Mouse (Mus musculus): Measurements from ENCODE around the gene Asap2. TPM values are rescaled to one million over a fixed set of nuclear protein-coding genes. Genes with fewer than 3 reads are reported as not detected.

Asap2 gene
- polyA plus RNA-seq, 1 experiment from 2014 or later, result 13.3 TPM

- DNase-seq (ENCODE audit: extremely low spot score, low spot score), result no peak
- WGBS, result 95% methylated on average over 7 of the region's 7 CpGs
- H3K36me3 ChIP-seq (replicated peaks), result peaks cover 98% of the 10 kb centered on the region
These were observed 311.1 kb downstream of the Asap2 start for GRCm38 (mm10) chr12:21301324-21301723.

GRCm38 (mm10) chr12:21301932-21302331, 311.7 kb downstream of the Asap2 start:
- no peak overlapping the region for H3K27ac ChIP-seq
- no peak overlapping the region for H3K4me3 ChIP-seq
- no peaks in the 10 kb centered on the region for H3K27me3 ChIP-seq (ENCODE audit: poor library complexity, severe bottlenecking)
- peaks cover 98% of the 10 kb centered on the region for H3K36me3 ChIP-seq (replicated peaks)
- H3K4me1 ChIP-seq, result no peaks in the 10 kb centered on the region
- DNase-seq (ENCODE audit: extremely low spot score, low spot score), result no peak
- H3K9me3 ChIP-seq, result no peaks in the 10 kb centered on the region
- 93% methylated on average over 8 of the region's 8 CpGs for WGBS

More at GRCm38 (mm10) chr12:21301324-21301723, 311.1 kb downstream of the Asap2 start:
- no peak overlapping the region for H3K27ac ChIP-seq
- H3K9me3 ChIP-seq, result no peaks in the 10 kb centered on the region
- no peaks in the 10 kb centered on the region for H3K4me1 ChIP-seq
- no peaks in the 10 kb centered on the region for H3K27me3 ChIP-seq (ENCODE audit: poor library complexity, severe bottlenecking)
- no peak overlapping the region for H3K4me3 ChIP-seq

GRCm38 (mm10) chr12:21302361-21302783, 312.1 kb downstream of the Asap2 start:
- H3K4me1 ChIP-seq, result no peaks in the 10 kb centered on the region
- peaks cover 97% of the 10 kb centered on the region for H3K36me3 ChIP-seq (replicated peaks)
- 86% methylated on average over 5 of the region's 5 CpGs for WGBS
- H3K27ac ChIP-seq, result no peak overlapping the region
- no peak for DNase-seq (ENCODE audit: extremely low spot score, low spot score)
- no peaks in the 10 kb centered on the region for H3K9me3 ChIP-seq
- no peaks in the 10 kb centered on the region for H3K27me3 ChIP-seq (ENCODE audit: poor library complexity, severe bottlenecking)
- H3K4me3 ChIP-seq, result no peak overlapping the region

- H3K27ac ChIP-seq, result no peak overlapping the region
- H3K4me3 ChIP-seq, result no peak overlapping the region
- 93% methylated on average over 4 of the region's 4 CpGs for WGBS
- no peaks in the 10 kb centered on the region for H3K27me3 ChIP-seq (ENCODE audit: poor library complexity, severe bottlenecking)
- H3K4me1 ChIP-seq, result no peaks in the 10 kb centered on the region
- H3K36me3 ChIP-seq (replicated peaks), result peaks cover 98% of the 10 kb centered on the region
- DNase-seq (ENCODE audit: extremely low spot score, low spot score), result no peak
- no peaks in the 10 kb centered on the region for H3K9me3 ChIP-seq
These were observed 315.5 kb downstream of the Asap2 start for GRCm38 (mm10) chr12:21305741-21306140.

- no peak overlapping the region for H3K27ac ChIP-seq
- H3K36me3 ChIP-seq (replicated peaks), result peaks cover 98% of the 10 kb centered on the region
- no peaks in the 10 kb centered on the region for H3K4me1 ChIP-seq
- H3K27me3 ChIP-seq (ENCODE audit: poor library complexity, severe bottlenecking), result no peaks in the 10 kb centered on the region
- no peak overlapping the region for H3K4me3 ChIP-seq
- DNase-seq (ENCODE audit: extremely low spot score, low spot score), result no peak
- WGBS, result 86% methylated on average over 4 of the region's 4 CpGs
- no peaks in the 10 kb centered on the region for H3K9me3 ChIP-seq
These were observed 316.5 kb downstream of the Asap2 start for GRCm38 (mm10) chr12:21306721-21307120.

- H3K27ac ChIP-seq, result no peak overlapping the region
- H3K36me3 ChIP-seq (replicated peaks), result peaks cover 84% of the 10 kb centered on the region
- H3K9me3 ChIP-seq, result no peaks in the 10 kb centered on the region
- no peak overlapping the region for H3K4me3 ChIP-seq
- WGBS, result 91% methylated on average over 5 of the region's 5 CpGs
- peaks cover 11% of the 10 kb centered on the region for H3K4me1 ChIP-seq
- no peak for DNase-seq (ENCODE audit: extremely low spot score, low spot score)
- H3K27me3 ChIP-seq (ENCODE audit: poor library complexity, severe bottlenecking), result no peaks in the 10 kb centered on the region
These were observed 321.9 kb downstream of the Asap2 start for GRCm38 (mm10) chr12:21312201-21312600.

GRCm38 (mm10) chr12:21315923-21316868, 325.9 kb downstream of the Asap2 start, which contains the start of gene Iah1:
Gene Iah1 (plus strand): TSS chr12:21316389.
- Histone ChIP-seq H3K27ac (peak within 1 kb of the TSS; percentile 89), H3K9me3 (no peaks in the 10 kb centered on the region), H3K4me1 (peaks cover 12% of the 10 kb centered on the region), H3K27me3 (ENCODE audit: poor library complexity, severe bottlenecking) (no peaks in the 10 kb centered on the region), H3K36me3 (replicated peaks) (peaks cover 70% of the 10 kb centered on the region), H3K4me3 (peak within 1 kb of the TSS; percentile 73)
- peak; percentile 82 for DNase-seq (ENCODE audit: extremely low spot score, low spot score)
- 3% methylated on average over 59 of the region's 59 CpGs for WGBS

- 43% methylated on average over 7 of the region's 7 CpGs for WGBS
- peaks cover 70% of the 10 kb centered on the region for H3K36me3 ChIP-seq (replicated peaks)
- DNase-seq (ENCODE audit: extremely low spot score, low spot score), result no peak
- peak overlapping the region; percentile 89 for H3K27ac ChIP-seq
- no peaks in the 10 kb centered on the region for H3K27me3 ChIP-seq (ENCODE audit: poor library complexity, severe bottlenecking)
- H3K4me1 ChIP-seq, result peaks cover 12% of the 10 kb centered on the region
- no peaks in the 10 kb centered on the region for H3K9me3 ChIP-seq
- peak overlapping the region; percentile 73 for H3K4me3 ChIP-seq
These were observed 326.6 kb downstream of the Asap2 start for GRCm38 (mm10) chr12:21316869-21317265.

- 78% methylated on average over 12 of the region's 12 CpGs for WGBS
- Histone ChIP-seq H3K27me3 (ENCODE audit: poor library complexity, severe bottlenecking) (no peaks in the 10 kb centered on the region), H3K36me3 (replicated peaks) (peaks cover 70% of the 10 kb centered on the region)
These were observed 328.1 kb downstream of the Asap2 start for GRCm38 (mm10) chr12:21318143-21318895.

More at GRCm38 (mm10) chr12:21318143-21318895, 328.1 kb downstream of the Asap2 start:
- no peak overlapping the region for H3K27ac ChIP-seq
- H3K9me3 ChIP-seq, result no peaks in the 10 kb centered on the region
- no peak overlapping the region for H3K4me3 ChIP-seq
- DNase-seq (ENCODE audit: extremely low spot score, low spot score), result peak; percentile 55
- peaks cover 12% of the 10 kb centered on the region for H3K4me1 ChIP-seq
